Mouse (Mus musculus) ovary, postnatal 14 days (tissue): ENCODE data around the gene Cd93.

ENCODE experiments used
- DNase-seq: peaks from one replicate; pipeline ENCODE4 v3.0.0; 2022; ENCODE audit warnings: low spot score

Cd93 gene

DNA sequence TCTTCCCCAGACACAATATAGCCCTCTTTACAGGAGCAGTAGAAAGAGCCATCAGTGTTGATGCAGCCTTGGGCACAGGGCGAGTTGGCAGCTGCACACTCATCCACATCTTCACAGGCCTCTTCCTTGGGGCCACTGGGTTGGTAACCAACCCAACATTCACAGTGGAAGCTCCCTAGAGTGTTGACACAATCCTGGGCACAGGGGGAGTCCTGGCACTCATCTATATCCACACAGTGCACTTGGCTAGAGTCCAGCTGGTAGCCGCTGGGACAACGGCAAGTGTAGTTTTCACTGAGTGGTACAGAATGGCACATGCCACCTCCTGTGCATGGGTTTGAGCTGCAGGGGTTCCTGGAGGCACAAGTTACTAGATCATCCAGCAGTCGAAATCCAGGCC lies 1.2 kb downstream of the Cd93 start:
- no peak for DNase-seq

DNA sequence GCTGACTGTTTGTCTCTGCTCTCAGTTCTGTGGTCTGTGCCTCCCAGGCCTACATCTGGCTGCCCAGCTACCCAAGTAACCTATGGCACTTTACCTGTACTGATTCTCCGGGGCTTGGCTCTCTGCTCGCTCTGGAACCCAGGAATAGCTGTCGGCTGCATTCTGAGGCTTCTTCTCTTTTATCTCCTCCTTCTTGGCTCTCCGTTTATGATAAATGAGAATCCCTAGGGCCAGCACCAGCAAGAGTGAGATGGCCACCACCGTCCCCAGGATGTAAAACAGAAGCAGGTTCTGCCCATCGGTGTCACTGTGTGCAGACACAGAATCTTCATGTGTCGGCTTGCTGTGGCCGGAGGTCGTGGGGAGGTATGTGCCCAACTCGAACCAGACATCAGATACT lies 1.9 kb downstream of the Cd93 start:
- no peak for DNase-seq

GRCm38 (mm10) chr2:148439691-148440276 lies 3.6 kb downstream of the Cd93 start:
- DNase-seq, result no peak

- DNase-seq, result no peak
These were observed 7.1 kb downstream of the Cd93 start for GRCm38 (mm10) chr2:148436285-148436684.

GRCm38 (mm10) chr2:148432346-148432745 lies 11.0 kb downstream of the Cd93 start:
- DNase-seq, result no peak

- DNase-seq, result no peak
These were observed 12.4 kb downstream of the Cd93 start for GRCm38 (mm10) chr2:148430941-148431340.

GRCm38 (mm10) chr2:148429001-148429505 lies 14.3 kb downstream of the Cd93 start:
- no peak for DNase-seq

GRCm38 (mm10) chr2:148428523-148428922 lies 14.8 kb downstream of the Cd93 start:
- DNase-seq, result no peak

DNA sequence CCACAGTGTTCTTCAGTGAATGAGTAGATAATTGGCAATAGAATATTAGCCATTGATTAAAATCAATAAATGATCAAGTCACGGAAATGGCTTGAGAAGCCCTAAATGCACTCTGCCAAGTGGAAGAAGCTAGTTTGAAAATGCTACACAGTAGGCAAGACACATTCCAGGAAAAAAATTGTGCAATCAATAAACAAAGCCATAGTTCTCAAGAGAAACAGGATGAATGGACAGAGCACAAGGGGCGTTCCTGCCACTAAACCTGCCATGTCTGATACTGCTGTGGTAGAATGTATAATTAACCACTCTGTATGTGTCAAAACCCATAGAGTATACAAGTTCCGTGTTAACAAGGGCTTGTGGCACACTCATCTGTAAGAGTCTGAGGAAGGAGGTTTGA lies 15.8 kb downstream of the Cd93 start:
- no peak for DNase-seq

DNA sequence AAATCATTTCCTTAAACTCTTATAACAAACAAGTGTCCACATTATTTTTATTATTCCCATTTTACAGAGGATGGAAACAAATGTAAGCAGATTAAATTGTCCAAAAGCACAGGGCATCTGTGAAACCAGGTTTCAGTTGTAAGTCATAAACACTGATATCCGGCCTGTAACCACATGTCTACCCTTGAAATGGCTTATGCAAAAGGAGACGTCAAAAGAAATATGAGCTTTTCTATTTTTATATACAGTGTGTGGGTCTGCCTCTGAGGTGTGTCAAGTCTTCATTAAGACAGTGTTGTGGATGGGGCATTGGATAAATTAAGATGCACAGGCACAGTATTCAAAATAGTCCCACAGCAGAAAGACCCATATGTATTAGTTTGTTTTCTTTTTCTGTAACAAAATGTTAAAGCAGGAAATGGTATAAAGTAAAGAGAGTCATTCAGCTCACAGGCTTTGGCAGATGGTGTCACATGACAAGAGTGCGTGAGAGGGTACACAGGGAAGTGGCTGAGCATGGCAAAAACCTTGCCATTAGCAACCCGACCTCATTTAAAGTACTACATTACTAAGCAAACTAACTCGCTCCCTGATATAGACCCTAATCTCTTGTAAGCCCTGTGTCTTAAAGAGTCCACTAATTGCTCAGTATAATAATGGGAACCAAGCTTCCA lies 17.5 kb downstream of the Cd93 start:
- DNase-seq, result no peak

- no peak for DNase-seq
These were observed 21.7 kb downstream of the Cd93 start for GRCm38 (mm10) chr2:148421706-148422105.

GRCm38 (mm10) chr2:148421112-148421511 lies 22.3 kb downstream of the Cd93 start:
- no peak for DNase-seq

DNA sequence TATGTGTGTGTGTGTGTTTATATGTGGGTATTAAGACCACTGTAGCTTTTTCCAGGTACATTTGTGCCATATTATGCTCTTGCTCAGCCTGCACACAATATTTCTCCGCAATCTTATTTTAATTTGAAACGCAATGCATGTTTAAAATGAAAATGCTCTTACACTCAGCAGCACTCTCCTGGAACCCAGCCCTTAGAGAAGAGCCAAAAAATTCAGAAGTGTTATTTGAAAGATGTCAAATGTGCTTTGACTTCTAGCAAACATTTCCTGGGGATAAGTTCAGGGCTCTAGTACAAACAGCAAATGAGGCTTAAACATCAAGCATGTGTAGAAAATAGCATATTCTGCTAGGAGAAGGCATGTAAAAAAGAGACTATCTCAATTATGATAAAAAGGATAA lies 23.6 kb downstream of the Cd93 start:
- DNase-seq, result no peak

- DNase-seq, result no peak
These were observed 24.2 kb downstream of the Cd93 start for GRCm38 (mm10) chr2:148419151-148419550.

GRCm38 (mm10) chr2:148409821-148410220 lies 33.5 kb downstream of the Cd93 start:
- no peak for DNase-seq

DNA sequence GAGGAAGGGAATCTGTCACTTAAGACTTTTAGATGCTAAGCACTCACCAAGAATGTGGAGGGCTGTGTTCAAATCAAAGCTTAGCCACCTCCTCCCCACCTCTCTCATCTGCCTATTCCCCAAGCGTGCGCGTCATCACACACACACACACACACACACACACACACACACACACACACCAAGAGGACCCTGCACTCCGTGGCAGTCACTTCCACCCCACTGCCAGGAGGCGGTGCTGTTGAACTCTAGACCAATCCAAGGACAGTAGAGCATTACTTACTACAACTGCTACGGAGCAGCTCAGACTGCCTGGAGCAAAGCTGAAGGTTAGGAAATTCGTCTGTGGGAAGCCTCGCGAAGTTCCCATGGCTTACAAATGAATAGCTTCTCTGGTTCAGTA lies 34.2 kb downstream of the Cd93 start:
- DNase-seq, result peak; percentile 77

GRCm38 (mm10) chr2:148408761-148409120 lies 34.6 kb downstream of the Cd93 start:
- no peak for DNase-seq

DNA sequence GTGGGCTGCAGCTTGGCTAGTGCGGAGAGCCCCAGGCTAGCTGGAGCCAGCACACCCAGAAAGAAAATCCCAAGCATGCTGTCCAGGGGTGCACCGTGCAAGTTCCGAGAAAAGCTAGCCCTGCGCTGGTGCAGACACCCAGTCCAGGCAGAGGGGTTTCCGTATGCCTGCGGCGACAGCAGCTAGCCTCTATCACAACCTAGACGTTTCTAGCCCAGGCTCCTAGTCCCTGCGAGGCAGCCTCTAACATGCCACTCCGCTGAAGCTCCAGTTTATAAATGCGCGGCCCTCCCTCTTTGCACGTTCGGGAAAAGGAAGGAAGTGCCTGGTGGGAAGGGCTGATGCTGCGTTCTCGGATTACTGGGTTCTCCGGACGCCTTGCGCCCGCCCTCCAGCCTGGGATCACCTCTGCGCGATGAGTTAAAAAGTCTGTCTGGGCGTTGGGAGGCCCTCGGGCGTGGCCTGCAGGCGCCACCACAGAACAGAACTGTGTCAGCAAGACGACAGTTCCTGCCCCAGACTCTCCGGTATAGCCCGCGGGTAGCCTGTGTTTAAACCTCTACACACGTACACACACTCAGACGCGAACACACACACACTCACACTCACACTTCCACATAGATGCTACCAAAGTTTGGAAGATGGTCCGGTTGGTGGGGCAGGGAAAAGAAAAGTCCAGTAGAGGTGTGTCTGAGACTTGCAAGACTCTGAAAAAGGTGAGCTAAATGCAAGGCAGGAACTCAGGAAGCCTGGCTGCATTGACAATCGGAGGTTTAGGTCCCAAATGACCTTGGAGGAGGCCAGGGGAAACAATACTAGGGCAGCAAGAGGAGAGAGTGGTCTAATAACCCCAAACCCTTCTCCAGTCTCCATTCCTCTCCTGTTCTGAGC lies 35.2 kb downstream of the Cd93 start, which contains the start of gene Thbd:
Gene Thbd, minus strand, starts transcription at position 319 of the 891 bp plus-strand sequence.
- peak; percentile 45 for DNase-seq

- DNase-seq, result no peak
These were observed 36.1 kb downstream of the Cd93 start for GRCm38 (mm10) chr2:148406971-148407869.

DNA sequence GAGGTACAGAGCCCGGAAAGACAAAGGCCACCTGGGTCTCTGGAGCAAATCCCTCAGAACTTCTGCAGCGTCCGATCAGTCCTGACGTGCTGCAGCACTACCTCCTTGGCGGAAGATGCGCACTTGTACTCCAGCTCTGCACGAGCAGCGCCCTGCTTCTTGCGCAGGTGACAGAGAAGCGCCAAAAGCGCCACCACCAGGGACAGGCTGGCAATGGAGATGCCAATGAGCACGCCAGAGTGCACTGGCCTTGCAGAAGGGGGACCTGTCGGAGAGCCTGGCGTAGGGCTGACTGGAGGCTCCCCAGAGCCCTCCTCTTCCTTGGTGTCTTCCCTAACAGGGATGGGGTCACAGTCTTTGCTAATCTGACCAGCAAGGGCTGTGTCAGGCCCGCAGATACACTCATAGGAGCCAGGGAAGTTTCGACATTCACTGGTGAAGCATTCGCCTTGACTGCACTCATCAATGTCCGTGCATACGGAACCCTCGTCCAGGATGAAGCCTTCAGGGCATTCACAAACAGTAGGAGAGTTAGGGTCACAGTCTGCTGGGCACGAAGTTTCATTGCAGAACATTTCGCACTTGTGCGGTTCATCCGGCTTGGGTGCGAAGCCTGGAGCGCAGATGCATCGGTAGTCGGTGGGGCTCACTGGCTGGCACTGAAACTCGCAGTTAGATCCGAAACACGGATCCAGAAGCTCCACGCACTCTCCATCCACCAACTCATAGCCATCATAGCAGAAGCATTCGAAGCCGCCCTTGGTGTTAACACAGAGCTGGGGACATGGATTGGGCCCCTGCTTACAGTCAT lies 37.0 kb downstream of the Cd93 start:
- DNase-seq, result no peak

GRCm38 (mm10) chr2:148404906-148405305 lies 38.5 kb downstream of the Cd93 start:
- no peak for DNase-seq
